21 mouse cellular contexts compared by ENCODE assay signal in genomic region chr2:119287372-119287771, GRCm38 (mm10). TPM values are rescaled to one million over a fixed set of nuclear protein-coding genes. Genes with fewer than 3 reads are reported as not detected.
A peak's percentile ranks its signal among the peaks of the same experiment; 100 is the strongest.
DNase-seq lines count a peak whose midpoint lies in the region; ATAC-seq lines count a peak whose summit lies in the region.
"Had no signal": no experiment of that assay in that cellular context is flagged by ENCODE, and none has a peak within 500 bp of the region (broad histone marks: within the 10 kb centered on the region; RNA-seq: fewer than 3 reads in every experiment).

No protein-coding gene starts in this region.

- H3K36me3 ChIP-seq in heart, embryonic 15.5 days: peaks cover 20% of the 10 kb centered on the region
- H3K36me3 ChIP-seq in midbrain, embryonic 13.5 days: peaks cover 15% of the 10 kb centered on the region
- no peaks in the 10 kb centered on the region; the same call in 1 of the 2 replicates for H3K36me3 ChIP-seq in midbrain, embryonic 11.5 days (ENCODE audit: control insufficient read depth, insufficient read depth, low read length)

- no peak overlapping the region for H3K27ac ChIP-seq in heart, embryonic 15.5 days
- H3K27ac ChIP-seq in midbrain, embryonic 13.5 days: no peak overlapping the region
- no peak overlapping the region for H3K27ac ChIP-seq in midbrain, embryonic 11.5 days (ENCODE audit: low read depth, low read length)
- H3K27ac ChIP-seq: kidney, postnatal 0 days; liver, embryonic 14.5 days had no signal

- 86% methylated on average over 5 of the region's 5 CpGs for WGBS in heart, embryonic 15.5 days
- 90% methylated on average over 5 of the region's 5 CpGs for WGBS in midbrain, embryonic 13.5 days
- WGBS in midbrain, embryonic 11.5 days: 95% methylated on average over 5 of the region's 5 CpGs

- no peak overlapping the region for H3K4me3 ChIP-seq in heart, embryonic 15.5 days
- H3K4me3 ChIP-seq in midbrain, embryonic 13.5 days (replicated peaks): no peak overlapping the region
- no peak overlapping the region for H3K4me3 ChIP-seq in midbrain, embryonic 11.5 days (ENCODE audit: low read depth, low read length)

- peaks cover 16% of the 10 kb centered on the region for H3K4me1 ChIP-seq in heart, embryonic 15.5 days (replicated peaks)
- peaks cover 15% of the 10 kb centered on the region for H3K4me1 ChIP-seq in midbrain, embryonic 13.5 days (replicated peaks)
- H3K4me1 ChIP-seq in midbrain, embryonic 11.5 days (ENCODE audit: control insufficient read depth, insufficient read depth, low read length): peaks cover 8% of the 10 kb centered on the region; the same call in 1 of the 2 replicates

- H3K27me3 ChIP-seq in heart, embryonic 15.5 days: no peaks in the 10 kb centered on the region
- no peaks in the 10 kb centered on the region for H3K27me3 ChIP-seq in midbrain, embryonic 13.5 days
- H3K27me3 ChIP-seq in midbrain, embryonic 11.5 days (ENCODE audit: control insufficient read depth, insufficient read depth, low read length): no peaks in the 10 kb centered on the region
- H3K27me3 ChIP-seq: hindbrain, embryonic 15.5 days had no signal

- intact Hi-C loops in heart, postnatal 36 days (cut with DNase I): no loop called here

- no peaks in the 10 kb centered on the region for H3K9me3 ChIP-seq in heart, embryonic 15.5 days (replicated peaks)
- no peaks in the 10 kb centered on the region for H3K9me3 ChIP-seq in midbrain, embryonic 13.5 days
- H3K9me3 ChIP-seq in midbrain, embryonic 11.5 days (ENCODE audit: control insufficient read depth, low read length): no peaks in the 10 kb centered on the region
- H3K9me3 ChIP-seq: hindbrain, embryonic 15.5 days had no signal

- peak; percentile 20 for DNase-seq in cerebellum, adult 8-10 months
- DNase-seq in cerebellum, adult 18-20 months: no peak
- DNase-seq in heart, postnatal 36 days: no peak
- DNase-seq in midbrain, embryonic 11.5 days (ENCODE audit: low spot score, missing footprints): no peak
- DNase-seq in cerebellum, postnatal 14 days: peak; percentile 22 to 37
- DNase-seq: adrenal gland, postnatal 36 days; forebrain, postnatal 0 days; heart, postnatal 10 days; layer of hippocampus, postnatal 36 days; right cerebral cortex, adult 18-20 months had no signal

- H3K4me2 ChIP-seq in heart, embryonic 15.5 days: no peak overlapping the region
- H3K4me2 ChIP-seq in midbrain, embryonic 13.5 days (replicated peaks): 0 out of 2 replicates have a peak overlapping the region, but pooled peaks have one; percentile 94
- H3K4me2 ChIP-seq in midbrain, embryonic 11.5 days: no peak overlapping the region

- H3K9ac ChIP-seq in heart, embryonic 15.5 days: peak overlapping the region; percentile 49; the same call in 1 of the 2 replicates
- H3K9ac ChIP-seq in midbrain, embryonic 13.5 days (replicated peaks): no peak overlapping the region
- H3K9ac ChIP-seq in midbrain, embryonic 11.5 days (ENCODE audit: low read length): no peak overlapping the region

- ATAC-seq in heart, embryonic 15.5 days (replicated peaks; ENCODE audit: insufficient number of reproducible peaks, insufficient read depth, low FRiP score, low read depth): no peak
- no peak for ATAC-seq in midbrain, embryonic 13.5 days
- no peak for ATAC-seq in midbrain, embryonic 11.5 days (ENCODE audit: low FRiP score)
- ATAC-seq in megakaryocyte progenitor cell, adult 5-6 weeks (replicated peaks; ENCODE audit: poor library complexity): no peak

RNA-seq across cellular contexts. Expression of gene Vps18, which starts 1.2 kb away (rescaled TPM):
- polyA plus RNA-seq in heart, embryonic 15.5 days (2015; fragmentation: Nextera tagmentation; extraction: Ambion mirVana): 10.3 and 14.7 TPM in 2 replicates
- 10 to 100 TPM; 13.5 to 13.9 TPM for total RNA-seq in heart, postnatal 36 days (2021)
- 26.0 and 26.3 TPM in 2 replicates for polyA plus RNA-seq in midbrain, embryonic 13.5 days (2015; fragmentation: Nextera tagmentation; extraction: Ambion mirVana)
- 9.8 and 10.0 TPM in 2 replicates for polyA plus RNA-seq in midbrain, embryonic 11.5 days (2014; fragmentation: Nextera tagmentation; extraction: Ambion mirVana)
- total RNA-seq in megakaryocyte progenitor cell, adult 5-6 weeks (2015): 7.2 and 7.6 TPM in 2 replicates
- total RNA-seq in megakaryocyte progenitor cell, adult 5-6 weeks (2017): 18.8 and 20.0 TPM in 2 replicates

RNA-seq across cellular contexts. Expression of gene Rhov, which starts 16.3 kb away (rescaled TPM):
- 0.44 and 2.2 TPM in 2 replicates for polyA plus RNA-seq in heart, embryonic 15.5 days (2015; fragmentation: Nextera tagmentation; extraction: Ambion mirVana)
- not detected for total RNA-seq in heart, postnatal 36 days (2021)
- 15.1 and 15.5 TPM in 2 replicates for polyA plus RNA-seq in midbrain, embryonic 13.5 days (2015; fragmentation: Nextera tagmentation; extraction: Ambion mirVana)
- polyA plus RNA-seq in midbrain, embryonic 11.5 days (2014; fragmentation: Nextera tagmentation; extraction: Ambion mirVana): 1.3 and 2.6 TPM in 2 replicates
- not detected in 2 replicates for total RNA-seq in megakaryocyte progenitor cell, adult 5-6 weeks (2015)
- not detected in 2 replicates for total RNA-seq in megakaryocyte progenitor cell, adult 5-6 weeks (2017)
- total RNA-seq: gastrocnemius, adult 18-20 months; heart, postnatal 10 days; megakaryocyte-erythroid progenitor cell, adult 5-6 weeks had no signal

RNA-seq across cellular contexts. Expression of gene Dll4, which starts 38.2 kb away (rescaled TPM):
- 9.2 and 14.2 TPM in 2 replicates for polyA plus RNA-seq in heart, embryonic 15.5 days (2015; fragmentation: Nextera tagmentation; extraction: Ambion mirVana)
- total RNA-seq in heart, postnatal 36 days (2021): 10 to 100 TPM; 16.3 to 22.1 TPM
- 5.4 and 5.9 TPM in 2 replicates for polyA plus RNA-seq in midbrain, embryonic 13.5 days (2015; fragmentation: Nextera tagmentation; extraction: Ambion mirVana)
- polyA plus RNA-seq in midbrain, embryonic 11.5 days (2014; fragmentation: Nextera tagmentation; extraction: Ambion mirVana): 3.1 and 4.0 TPM in 2 replicates
- total RNA-seq in megakaryocyte progenitor cell, adult 5-6 weeks (2015): 0.05 TPM in 1 of 2 replicates, not detected in the other
- total RNA-seq in megakaryocyte progenitor cell, adult 5-6 weeks (2017): not detected in 2 replicates
- total RNA-seq: megakaryocyte-erythroid progenitor cell, adult 5-6 weeks had no signal
- polyA plus RNA-seq: myocyte had no signal

RNA-seq across cellular contexts. Expression of gene Spint1, which starts 50.2 kb away (rescaled TPM):
- polyA plus RNA-seq in heart, embryonic 15.5 days (2015; fragmentation: Nextera tagmentation; extraction: Ambion mirVana): 1.2 and 5.6 TPM in 2 replicates
- not detected for total RNA-seq in heart, postnatal 36 days (2021)
- 0.34 and 0.48 TPM in 2 replicates for polyA plus RNA-seq in midbrain, embryonic 13.5 days (2015; fragmentation: Nextera tagmentation; extraction: Ambion mirVana)
- 1.1 and 1.2 TPM in 2 replicates for polyA plus RNA-seq in midbrain, embryonic 11.5 days (2014; fragmentation: Nextera tagmentation; extraction: Ambion mirVana)
- total RNA-seq in megakaryocyte progenitor cell, adult 5-6 weeks (2015): 0.20 and 0.44 TPM in 2 replicates
- 0.14 TPM in 1 of 2 replicates, not detected in the other for total RNA-seq in megakaryocyte progenitor cell, adult 5-6 weeks (2017)
- total RNA-seq: gastrocnemius, adult 18-20 months; heart, postnatal 10 days; megakaryocyte-erythroid progenitor cell, adult 5-6 weeks had no signal

RNA-seq across cellular contexts. Expression of gene Ppp1r14d, which starts 57.7 kb away (rescaled TPM):
- polyA plus RNA-seq in heart, embryonic 15.5 days (2015; fragmentation: Nextera tagmentation; extraction: Ambion mirVana): not detected in 2 replicates
- not detected for total RNA-seq in heart, postnatal 36 days (2021)
- not detected in 2 replicates for polyA plus RNA-seq in midbrain, embryonic 13.5 days (2015; fragmentation: Nextera tagmentation; extraction: Ambion mirVana)
- polyA plus RNA-seq in midbrain, embryonic 11.5 days (2014; fragmentation: Nextera tagmentation; extraction: Ambion mirVana): 0.21 TPM in 1 of 2 replicates, not detected in the other
- not detected in 2 replicates for total RNA-seq in megakaryocyte progenitor cell, adult 5-6 weeks (2015)
- total RNA-seq in megakaryocyte progenitor cell, adult 5-6 weeks (2017): not detected in 2 replicates
- total RNA-seq: adrenal gland, postnatal 36 days; forebrain, postnatal 0 days; gastrocnemius, adult 18-20 months; heart, postnatal 10 days; layer of hippocampus, adult 18-20 months; layer of hippocampus, postnatal 36 days; left cerebral cortex, postnatal 25 days; megakaryocyte-erythroid progenitor cell, adult 5-6 weeks had no signal
- polyA plus RNA-seq: forebrain, postnatal 0 days; hindbrain, embryonic 15.5 days; liver, embryonic 14.5 days had no signal

Comparison
In these comparisons a context has a peak if more than half of its experiments do, and no peak if none do; other contexts are left out.
1. DNase-seq: peak in cerebellum, adult 8-10 months (single experiment) and cerebellum, postnatal 14 days (2 of 2); none in cerebellum, adult 18-20 months (0 of 2), heart, postnatal 36 days (0 of 2) and midbrain, embryonic 11.5 days (single experiment).